Mouse (Mus musculus): Measurements from ENCODE around the gene 4930516K23Rik.

4930516K23Rik gene

GRCm38 (mm10) chr7:104061345-104061744, at the start of gene 4930516K23Rik:
Gene 4930516K23Rik, minus strand, starts transcription at chr7:104061445.
- no peak for DNase-seq (ENCODE audit: extremely low spot score, low read depth, low spot score)

GRCm38 (mm10) chr7:104104757-104104972, 43.4 kb upstream of the 4930516K23Rik start, which contains the start of gene Olfr646:
Gene Olfr646, plus strand, starts transcription at chr7:104104873.
- DNase-seq (ENCODE audit: extremely low spot score, low read depth, low spot score): no peak

- no peak for DNase-seq (ENCODE audit: extremely low spot score, low read depth, low spot score)
These were observed 42.9 kb upstream of the 4930516K23Rik start for GRCm38 (mm10) chr7:104103913-104104756.

GRCm38 (mm10) chr7:104085365-104085764, 24.1 kb upstream of the 4930516K23Rik start, which contains the start of gene Olfr645:
Gene Olfr645, minus strand, starts transcription at chr7:104085465.
- no peak for DNase-seq (ENCODE audit: extremely low spot score, low read depth, low spot score)

GRCm38 (mm10) chr7:104071769-104072168, 10.5 kb upstream of the 4930516K23Rik start, which contains the start of gene Olfr644:
Gene Olfr644, minus strand, starts transcription at chr7:104071869.
- no peak for DNase-seq (ENCODE audit: extremely low spot score, low read depth, low spot score)

- DNase-seq (ENCODE audit: extremely low spot score, low read depth, low spot score): no peak
These were observed 2.0 kb downstream of the 4930516K23Rik start for GRCm38 (mm10) chr7:104059215-104059614.

GRCm38 (mm10) chr7:104052566-104052965, 8.7 kb downstream of the 4930516K23Rik start, which contains the start of gene Olfr642:
Gene Olfr642, minus strand, starts transcription at chr7:104052666.
- DNase-seq (ENCODE audit: extremely low spot score, low read depth, low spot score): no peak

GRCm38 (mm10) chr7:104050745-104051144, 10.5 kb downstream of the 4930516K23Rik start:
- DNase-seq (ENCODE audit: extremely low spot score, low read depth, low spot score): no peak

- DNase-seq (ENCODE audit: extremely low spot score, low read depth, low spot score): no peak
These were observed 26.1 kb downstream of the 4930516K23Rik start, which contains the start of gene Olfr641 for GRCm38 (mm10) chr7:104035145-104035544. Gene Olfr641, plus strand, starts transcription at chr7:104035445.

- no peak for DNase-seq (ENCODE audit: extremely low spot score, low read depth, low spot score)
These were observed 34.3 kb downstream of the 4930516K23Rik start for GRCm38 (mm10) chr7:104026978-104027377.

GRCm38 (mm10) chr7:104025473-104025872, 35.8 kb downstream of the 4930516K23Rik start, which contains the start of gene Olfr640:
Gene Olfr640, minus strand, starts transcription at chr7:104025573.
- no peak for DNase-seq (ENCODE audit: extremely low spot score, low read depth, low spot score)

- DNase-seq (ENCODE audit: extremely low spot score, low read depth, low spot score): no peak
These were observed 39.6 kb downstream of the 4930516K23Rik start for GRCm38 (mm10) chr7:104021651-104022050.

- no peak for DNase-seq (ENCODE audit: extremely low spot score, low read depth, low spot score)
These were observed 42.3 kb downstream of the 4930516K23Rik start for GRCm38 (mm10) chr7:104018953-104019352.

- DNase-seq (ENCODE audit: extremely low spot score, low read depth, low spot score): no peak
These were observed 44.0 kb downstream of the 4930516K23Rik start, which contains the start of gene Olfr639 for GRCm38 (mm10) chr7:104017203-104017602. Gene Olfr639, minus strand, starts transcription at chr7:104017303.
